Mouse (Mus musculus) embryonic facial prominence, embryonic 12.5 days (tissue): ENCODE measurements around the gene Patl2. TPM values are rescaled to one million over a fixed set of nuclear protein-coding genes. Genes with fewer than 3 reads are reported as not detected.
A peak's percentile ranks its signal among the peaks of the same experiment; 100 is the strongest.

Experiments used
- ATAC-seq: fragments of 200-750 bp; cut with Nextera tagmentation; 2 replicates; pipeline ENCODE4 v1.8.0; 2017; ENCODE audit not compliant: insufficient number of reproducible peaks, insufficient read depth, low FRiP score, low TSS enrichment
- H3K27ac ChIP-seq: fragments of 300-500 bp; sonication (generic); 2 replicates; pipeline ENCODE4 v1.5.1; 2016; ENCODE audit warnings: mild to moderate bottlenecking
- H3K27me3 ChIP-seq: fragments of 300-500 bp; sonication (generic); 2 replicates; pipeline ENCODE4 v1.6.1; 2016; ENCODE audit warnings: mild to moderate bottlenecking, moderate library complexity
- H3K36me3 ChIP-seq: fragments of 300-500 bp; sonication (generic); 2 replicates; pipeline ENCODE4 v1.6.1; 2016; ENCODE audit warnings: mild to moderate bottlenecking
- H3K4me1 ChIP-seq: fragments of 300-500 bp; sonication (generic); 2 replicates; pipeline ENCODE4 v1.6.1; 2016
- H3K4me2 ChIP-seq: fragments of 300-500 bp; sonication (generic); replicated peaks from 2 replicates; pipeline ENCODE4 v1.6.1; 2016; ENCODE audit warnings: mild to moderate bottlenecking, moderate library complexity
- H3K4me3 ChIP-seq: fragments of 300-500 bp; sonication (generic); 2 replicates; pipeline ENCODE4 v1.5.1; 2016; ENCODE audit warnings: mild to moderate bottlenecking
- H3K9ac ChIP-seq: fragments of 300-500 bp; sonication (generic); 2 replicates; pipeline ENCODE4 v1.6.1; 2016; ENCODE audit warnings: mild to moderate bottlenecking, moderate library complexity
- H3K9me3 ChIP-seq: fragments of 300-500 bp; sonication (generic); 2 replicates; pipeline ENCODE4 v1.6.1; 2016; ENCODE audit warnings: mild to moderate bottlenecking, moderate library complexity
- WGBS: fragments of 180-500 bp; shearing (Covaris S2); methylation state at CpG from one replicate; pipeline ENCODE4 v1.1.7; 2016; 5-methylcytosine and 5-hydroxymethylcytosine counted together
- polyA plus RNA-seq: library from polyadenylated mRNA; unstranded; fragments of >200 nt; fragmentation: Nextera tagmentation; extraction: Ambion mirVana; gene quantifications from 2 replicates; pipeline ENCODE4 v1.2.1, GENCODE M21; 2016

The Patl2 gene
- polyA plus RNA-seq, 1 experiment from 2014 or later = not detected

- no peak for ATAC-seq
- 0 out of 2 replicates have a peak, but pooled peaks cover 11% of the 10 kb centered on the region for H3K36me3 ChIP-seq
- 84% methylated on average over 3 of the region's 3 CpGs for WGBS
- H3K27ac ChIP-seq = no peak overlapping the region
- no peak overlapping the region for H3K4me3 ChIP-seq
- H3K9me3 ChIP-seq = no peaks in the 10 kb centered on the region
- no peaks in the 10 kb centered on the region for H3K27me3 ChIP-seq
- no peak overlapping the region for H3K9ac ChIP-seq
- peaks cover 4% of the 10 kb centered on the region; the same call in 1 of the 2 replicates for H3K4me1 ChIP-seq
- no peak overlapping the region for H3K4me2 ChIP-seq
These were observed 33.1 kb downstream of the Patl2 start for GRCm38 (mm10) chr2:122152850-122153249.

GRCm38 (mm10) chr2:122151221-122151620, 34.8 kb downstream of the Patl2 start:
- H3K9me3 ChIP-seq = no peaks in the 10 kb centered on the region
- 0 out of 2 replicates have a peak, but pooled peaks cover 11% of the 10 kb centered on the region for H3K36me3 ChIP-seq
- H3K4me2 ChIP-seq = no peak overlapping the region
- WGBS = 83% methylated on average over 1 of the region's 1 CpGs
- peaks cover 4% of the 10 kb centered on the region; the same call in 1 of the 2 replicates for H3K4me1 ChIP-seq
- no peak overlapping the region for H3K4me3 ChIP-seq
- H3K27ac ChIP-seq = no peak overlapping the region
- ATAC-seq = no peak
- H3K27me3 ChIP-seq = no peaks in the 10 kb centered on the region
- no peak overlapping the region for H3K9ac ChIP-seq

GRCm38 (mm10) chr2:122149716-122150115, 36.3 kb downstream of the Patl2 start:
- H3K27me3 ChIP-seq = no peaks in the 10 kb centered on the region
- no peak overlapping the region for H3K4me2 ChIP-seq
- 82% methylated on average over 3 of the region's 3 CpGs for WGBS
- no peak for ATAC-seq
- H3K36me3 ChIP-seq = 0 out of 2 replicates have a peak, but pooled peaks cover 11% of the 10 kb centered on the region
- H3K9me3 ChIP-seq = no peaks in the 10 kb centered on the region
- peaks cover 4% of the 10 kb centered on the region; the same call in 1 of the 2 replicates for H3K4me1 ChIP-seq
- no peak overlapping the region for H3K9ac ChIP-seq
- no peak overlapping the region for H3K4me3 ChIP-seq
- no peak overlapping the region for H3K27ac ChIP-seq

GRCm38 (mm10) chr2:122149316-122149715, 36.7 kb downstream of the Patl2 start:
- H3K27me3 ChIP-seq = no peaks in the 10 kb centered on the region
- 93% methylated on average over 6 of the region's 6 CpGs for WGBS
- H3K4me3 ChIP-seq = 0 out of 2 replicates have a peak overlapping the region, but pooled peaks have one; percentile 69
- peaks cover 4% of the 10 kb centered on the region; the same call in 1 of the 2 replicates for H3K4me1 ChIP-seq
- no peak overlapping the region for H3K27ac ChIP-seq
- no peaks in the 10 kb centered on the region for H3K9me3 ChIP-seq
- H3K36me3 ChIP-seq = 0 out of 2 replicates have a peak, but pooled peaks cover 8% of the 10 kb centered on the region
- H3K4me2 ChIP-seq = no peak overlapping the region
- ATAC-seq = no peak
- H3K9ac ChIP-seq = no peak overlapping the region

GRCm38 (mm10) chr2:122148242-122148917, 37.6 kb downstream of the Patl2 start:
- Histone ChIP-seq H3K4me2 (peak overlapping the region; percentile 69), H3K27ac (peak overlapping the region; percentile 83; the same call in 1 of the 2 replicates), H3K9ac (peak overlapping the region; percentile 67), H3K4me1 (peaks cover 4% of the 10 kb centered on the region; the same call in 1 of the 2 replicates), H3K27me3 (no peaks in the 10 kb centered on the region), H3K9me3 (no peaks in the 10 kb centered on the region), H3K36me3 (0 out of 2 replicates have a peak, but pooled peaks cover 7% of the 10 kb centered on the region), H3K4me3 (peak overlapping the region; percentile 69)
- ATAC-seq = 0 out of 2 replicates have a peak, but pooled peaks have one; percentile 3
- 33% methylated on average over 18 of the region's 18 CpGs for WGBS

- under 1% methylated on average over 40 of the region's 40 CpGs for WGBS
- peak within 1 kb of the TSS; percentile 69 for H3K4me3 ChIP-seq
- peak within 1 kb of the TSS; percentile 83 for H3K27ac ChIP-seq
- peak within 1 kb of the TSS; percentile 69 for H3K4me2 ChIP-seq
- no peaks in the 10 kb centered on the region for H3K9me3 ChIP-seq
- ATAC-seq = peak; percentile 94
- H3K4me1 ChIP-seq = peaks cover 4% of the 10 kb centered on the region; the same call in 1 of the 2 replicates
- peak within 1 kb of the TSS; percentile 67 for H3K9ac ChIP-seq
- H3K36me3 ChIP-seq = 0 out of 2 replicates have a peak, but pooled peaks cover 7% of the 10 kb centered on the region
- no peaks in the 10 kb centered on the region for H3K27me3 ChIP-seq
These were observed 38.3 kb downstream of the Patl2 start, which contains the start of gene B2m for GRCm38 (mm10) chr2:122147508-122148241. Gene B2m (plus strand): TSS chr2:122147686.

GRCm38 (mm10) chr2:122146687-122147086, 39.3 kb downstream of the Patl2 start:
- Histone ChIP-seq H3K9me3 (no peaks in the 10 kb centered on the region), H3K4me2 (no peak overlapping the region), H3K4me1 (peaks cover 4% of the 10 kb centered on the region; the same call in 1 of the 2 replicates), H3K9ac (no peak overlapping the region), H3K4me3 (no peak overlapping the region), H3K27me3 (no peaks in the 10 kb centered on the region), H3K36me3 (0 out of 2 replicates have a peak, but pooled peaks cover 2% of the 10 kb centered on the region), H3K27ac (no peak overlapping the region)
- no peak for ATAC-seq
- WGBS = 73% methylated on average over 6 of the region's 6 CpGs

GRCm38 (mm10) chr2:122145756-122146155, 40.2 kb downstream of the Patl2 start:
- Histone ChIP-seq H3K4me2 (no peak overlapping the region), H3K4me1 (peaks cover 4% of the 10 kb centered on the region; the same call in 1 of the 2 replicates), H3K9ac (no peak overlapping the region), H3K27ac (no peak overlapping the region), H3K27me3 (no peaks in the 10 kb centered on the region), H3K4me3 (no peak overlapping the region), H3K36me3 (no peaks in the 10 kb centered on the region), H3K9me3 (no peaks in the 10 kb centered on the region)
- no peak for ATAC-seq
- 71% methylated on average over 4 of the region's 4 CpGs for WGBS

- Histone ChIP-seq H3K27me3 (no peaks in the 10 kb centered on the region), H3K9me3 (no peaks in the 10 kb centered on the region), H3K9ac (no peak overlapping the region), H3K36me3 (no peaks in the 10 kb centered on the region), H3K4me2 (no peak overlapping the region), H3K27ac (no peak overlapping the region), H3K4me1 (no peaks in the 10 kb centered on the region), H3K4me3 (no peak overlapping the region)
- 87% methylated on average over 3 of the region's 3 CpGs for WGBS
- no peak for ATAC-seq
These were observed 42.9 kb downstream of the Patl2 start for GRCm38 (mm10) chr2:122143111-122143510.

- no peak overlapping the region for H3K4me3 ChIP-seq
- H3K4me2 ChIP-seq = no peak overlapping the region
- H3K36me3 ChIP-seq = no peaks in the 10 kb centered on the region
- H3K27me3 ChIP-seq = no peaks in the 10 kb centered on the region
- no peak overlapping the region for H3K27ac ChIP-seq
- no peak for ATAC-seq
- 71% methylated on average over 5 of the region's 5 CpGs for WGBS
- no peaks in the 10 kb centered on the region for H3K9me3 ChIP-seq
- H3K9ac ChIP-seq = no peak overlapping the region
- H3K4me1 ChIP-seq = no peaks in the 10 kb centered on the region
These were observed 44.5 kb downstream of the Patl2 start for GRCm38 (mm10) chr2:122141332-122141967.

GRCm38 (mm10) chr2:122140815-122141214, 45.2 kb downstream of the Patl2 start:
- Histone ChIP-seq H3K27me3 (no peaks in the 10 kb centered on the region), H3K9ac (no peak overlapping the region), H3K4me1 (no peaks in the 10 kb centered on the region), H3K4me2 (no peak overlapping the region), H3K36me3 (no peaks in the 10 kb centered on the region), H3K27ac (no peak overlapping the region), H3K9me3 (no peaks in the 10 kb centered on the region), H3K4me3 (no peak overlapping the region)
- 85% methylated on average over 2 of the region's 2 CpGs for WGBS
- no peak for ATAC-seq
